Mouse (Mus musculus) heart, postnatal 0 days (tissue): ENCODE results near the gene Il1r1.

Experiments
- CTCF ChIP-seq: IDR thresholded peaks from 2 replicates; pipeline ENCODE4 v1.5.1; 2016; ENCODE audit warnings: antibody characterized with exemption, control low read depth, low read depth
- EP300 ChIP-seq: IDR thresholded peaks from 2 replicates; pipeline ENCODE4 v1.6.1; 2016; ENCODE audit warnings: antibody characterized with exemption, low read depth

DNA sequence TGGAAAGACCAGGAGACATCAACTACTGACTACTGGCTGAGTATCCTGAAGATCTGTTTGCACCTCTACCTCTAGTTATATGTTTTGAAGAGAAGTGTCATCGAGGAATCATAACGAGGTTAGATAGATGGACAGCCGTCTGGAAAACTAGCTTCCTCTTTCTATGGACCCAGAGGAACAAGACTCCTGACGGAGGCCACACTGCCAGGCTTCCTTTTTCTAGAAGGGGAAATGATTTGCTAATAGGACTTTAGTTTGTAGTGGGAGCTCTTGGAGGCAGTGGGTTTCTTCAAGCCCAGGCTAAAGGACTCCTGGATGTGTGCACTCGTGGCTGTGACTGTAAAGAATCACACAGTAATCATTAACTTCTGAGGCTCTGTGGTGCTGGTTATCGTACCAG is 96.9 kb downstream of the Il1r1 start:
- TF ChIP-seq EP300 (no peak), CTCF (no peak)
